22 mouse cellular contexts compared by ENCODE assay signal in the genomic region with DNA sequence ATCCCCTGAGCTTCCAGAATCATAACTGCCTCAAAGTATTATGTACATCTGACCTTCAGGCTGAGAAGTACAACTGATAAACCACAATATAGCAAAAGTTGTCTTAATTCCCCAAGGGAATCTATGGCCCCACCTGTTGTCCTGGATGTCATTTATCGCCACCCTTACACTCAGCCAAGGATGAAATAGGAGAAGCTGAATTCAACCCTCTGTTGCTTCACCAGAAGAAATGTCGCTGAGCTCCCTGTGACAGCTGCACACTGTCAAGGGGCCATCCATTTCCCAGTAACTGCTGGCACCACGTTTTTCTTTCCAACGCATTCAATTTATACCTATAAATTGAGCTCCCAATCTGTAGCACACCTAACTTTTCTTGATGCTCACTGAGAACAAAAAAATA.
DNase-seq lines count a peak whose midpoint lies in the region; ATAC-seq and TF ChIP-seq lines count a peak whose summit lies in the region.
"Had no signal": no experiment of that assay in that cellular context is flagged by ENCODE, and none has a peak within 500 bp of the region (broad histone marks: within the 10 kb centered on the region; RNA-seq: fewer than 3 reads in every experiment).

No protein-coding gene starts in this region.

- H3K27ac ChIP-seq in kidney, postnatal 0 days = no peak overlapping the region
- H3K27ac ChIP-seq: embryonic facial prominence, embryonic 13.5 days; hindbrain, embryonic 10.5 days; intestine, embryonic 15.5 days; liver, embryonic 12.5 days; midbrain, embryonic 12.5 days; stomach, postnatal 0 days had no signal

- H3K4me3 ChIP-seq in kidney, postnatal 0 days (replicated peaks; ENCODE audit: low read depth, low read length) = no peak overlapping the region
- H3K4me3 ChIP-seq: embryonic facial prominence, embryonic 13.5 days; heart, embryonic 12.5 days; hindbrain, embryonic 10.5 days; intestine, embryonic 15.5 days; liver, embryonic 12.5 days; midbrain, embryonic 12.5 days had no signal

- no peak for ATAC-seq in kidney, postnatal 0 days (replicated peaks; ENCODE audit: low FRiP score, low read depth)
- no peak for ATAC-seq in erythroid progenitor cell, adult 5-6 weeks (replicated peaks; ENCODE audit: low FRiP score, poor library complexity, severe bottlenecking)
- ATAC-seq: forebrain, embryonic 14.5 days; hindbrain, embryonic 16.5 days; intestine, embryonic 15.5 days; liver, embryonic 12.5 days had no signal

- no peak overlapping the region for H3K4me2 ChIP-seq in kidney, postnatal 0 days (ENCODE audit: low read length)
- H3K4me2 ChIP-seq: embryonic facial prominence, embryonic 13.5 days; heart, embryonic 12.5 days; intestine, embryonic 15.5 days; liver, embryonic 12.5 days; midbrain, embryonic 12.5 days had no signal

- H3K9ac ChIP-seq in kidney, postnatal 0 days (ENCODE audit: low read depth, low read length) = no peak overlapping the region
- H3K9ac ChIP-seq: embryonic facial prominence, embryonic 13.5 days; heart, embryonic 12.5 days; intestine, embryonic 15.5 days; liver, embryonic 12.5 days; midbrain, embryonic 12.5 days had no signal

- no peaks in the 10 kb centered on the region for H3K27me3 ChIP-seq in kidney, postnatal 0 days (ENCODE audit: insufficient read depth, low read length)
- H3K27me3 ChIP-seq: embryonic facial prominence, embryonic 13.5 days; heart, embryonic 12.5 days; intestine, embryonic 15.5 days; liver, embryonic 12.5 days; midbrain, embryonic 12.5 days had no signal

- TF ChIP-seq CTCF in kidney, postnatal 0 days (IDR thresholded peaks at IDR 0.05; ENCODE audit: low read depth) = no peak

- peak; percentile 66 for DNase-seq in gastrocnemius, adult 18-20 months (ENCODE audit: low spot score)
- DNase-seq in gastrocnemius, postnatal 4 days (ENCODE audit: low spot score in 2 of 2) = no peak
- peak; percentile 12 for DNase-seq in kidney, postnatal 0 days (ENCODE audit: low spot score)
- DNase-seq in kidney, adult 18-20 months = no peak
- peak; percentile 30 for DNase-seq in gastrocnemius, postnatal 25 days
- peak; percentile 78 for DNase-seq in skeletal muscle tissue, adult 2 months (ENCODE audit: low read depth, low spot score)
- DNase-seq: adrenal gland, postnatal 25 days; cerebellum, adult 9-10 months; heart, postnatal 10 days; kidney, adult 9 months; lung, adult 18-20 months; lung, postnatal 14 days had no signal

- no peaks in the 10 kb centered on the region for H3K9me3 ChIP-seq in kidney, postnatal 0 days (replicated peaks; ENCODE audit: low read length)
- H3K9me3 ChIP-seq: embryonic facial prominence, embryonic 13.5 days; heart, embryonic 12.5 days; hindbrain, embryonic 10.5 days; intestine, embryonic 15.5 days; liver, embryonic 12.5 days; midbrain, embryonic 12.5 days had no signal

- H3K36me3 ChIP-seq in kidney, postnatal 0 days (ENCODE audit: insufficient read depth, low read length) = no peaks in the 10 kb centered on the region
- H3K36me3 ChIP-seq: embryonic facial prominence, embryonic 13.5 days; heart, embryonic 12.5 days; hindbrain, embryonic 10.5 days; intestine, embryonic 15.5 days; liver, embryonic 12.5 days; midbrain, embryonic 12.5 days had no signal

- no peaks in the 10 kb centered on the region for H3K4me1 ChIP-seq in kidney, postnatal 0 days (replicated peaks; ENCODE audit: insufficient read depth, low read length)
- H3K4me1 ChIP-seq: hindbrain, embryonic 10.5 days; intestine, embryonic 15.5 days; liver, embryonic 12.5 days had no signal

- WGBS in kidney, postnatal 0 days = 24% methylated on average over 4 of the region's 4 CpGs

Comparison
In these comparisons a context has a peak if more than half of its experiments do, and no peak if none do; other contexts are left out.
1. DNase-seq: peak in gastrocnemius, adult 18-20 months (single experiment), kidney, postnatal 0 days (single experiment), gastrocnemius, postnatal 25 days (single experiment) and skeletal muscle tissue, adult 2 months (single experiment); none in gastrocnemius, postnatal 4 days (0 of 2) and kidney, adult 18-20 months (single experiment).